Mouse (Mus musculus) bone marrow macrophage, adult 2 months (primary cell): ENCODE results near the gene Bend7.

ENCODE experiments used
- CTCF ChIP-seq: IDR thresholded peaks from 2 replicates; pipeline ENCODE4 v1.5.1; 2012; ENCODE audit warnings: low read depth, mild to moderate bottlenecking, low read length, moderate library complexity
- POLR2A ChIP-seq: IDR thresholded peaks from 2 replicates; pipeline ENCODE4 v1.6.1; 2012; ENCODE audit warnings: mild to moderate bottlenecking, low read depth, low read length, borderline replicate concordance

- TF ChIP-seq CTCF = no peak
- TF ChIP-seq POLR2A = no peak
Measured at GRCm38 (mm10) chr2:4824067-4824466, 106.4 kb downstream of the Bend7 start.
